Mouse (Mus musculus) embryonic facial prominence, embryonic 13.5 days (tissue): ENCODE results near the gene Aamp. TPM values are rescaled to one million over a fixed set of nuclear protein-coding genes. Genes with fewer than 3 reads are reported as not detected.

Experiments used
- ATAC-seq: fragments of 200-750 bp; cut with Nextera tagmentation; 2 replicates; pipeline ENCODE4 v1.8.0; 2017; ENCODE audit warnings: low read depth; ENCODE audit not compliant: insufficient number of reproducible peaks, insufficient read depth, low FRiP score, low TSS enrichment
- H3K27ac ChIP-seq: fragments of 300-500 bp; sonication (generic); 2 replicates; pipeline ENCODE4 v1.5.1; 2015; ENCODE audit warnings: moderate library complexity, mild to moderate bottlenecking, inconsistent platforms
- H3K27me3 ChIP-seq: fragments of 300-500 bp; sonication (generic); 2 replicates; pipeline ENCODE4 v1.6.1; 2015; ENCODE audit warnings: mild to moderate bottlenecking, inconsistent platforms
- H3K36me3 ChIP-seq: fragments of 300-500 bp; sonication (generic); 2 replicates; pipeline ENCODE4 v1.6.1; 2015; ENCODE audit warnings: mild to moderate bottlenecking, inconsistent platforms
- H3K4me1 ChIP-seq: fragments of 300-500 bp; sonication (generic); 2 replicates; pipeline ENCODE4 v1.6.1; 2015; ENCODE audit warnings: inconsistent platforms
- H3K4me2 ChIP-seq: fragments of 300-500 bp; sonication (generic); 2 replicates; pipeline ENCODE4 v1.6.1; 2015; ENCODE audit warnings: moderate library complexity, mild to moderate bottlenecking, inconsistent platforms
- H3K4me3 ChIP-seq: fragments of 300-500 bp; sonication (generic); 2 replicates; pipeline ENCODE4 v1.5.1; 2015; ENCODE audit warnings: mild to moderate bottlenecking, inconsistent platforms
- H3K9ac ChIP-seq: fragments of 300-500 bp; sonication (generic); 2 replicates; pipeline ENCODE4 v1.6.1; 2015; ENCODE audit warnings: mild to moderate bottlenecking, inconsistent platforms
- H3K9me3 ChIP-seq: fragments of 300-500 bp; sonication (generic); 2 replicates; pipeline ENCODE4 v1.6.1; 2016; ENCODE audit warnings: inconsistent platforms
- WGBS: fragments of 180-500 bp; shearing (Covaris S2); methylation state at CpG from one replicate; pipeline ENCODE4 v1.1.7; 2015; ENCODE audit warnings: mixed read lengths; 5-methylcytosine and 5-hydroxymethylcytosine counted together
- polyA plus RNA-seq: library from polyadenylated mRNA; unstranded; fragments of >200 nt; fragmentation: Nextera tagmentation; extraction: Ambion mirVana; gene quantifications from 2 replicates; pipeline ENCODE4 v1.2.1, GENCODE M21; 2015

Aamp gene
- polyA plus RNA-seq, 1 experiment from 2014 or later: 224 TPM

DNA sequence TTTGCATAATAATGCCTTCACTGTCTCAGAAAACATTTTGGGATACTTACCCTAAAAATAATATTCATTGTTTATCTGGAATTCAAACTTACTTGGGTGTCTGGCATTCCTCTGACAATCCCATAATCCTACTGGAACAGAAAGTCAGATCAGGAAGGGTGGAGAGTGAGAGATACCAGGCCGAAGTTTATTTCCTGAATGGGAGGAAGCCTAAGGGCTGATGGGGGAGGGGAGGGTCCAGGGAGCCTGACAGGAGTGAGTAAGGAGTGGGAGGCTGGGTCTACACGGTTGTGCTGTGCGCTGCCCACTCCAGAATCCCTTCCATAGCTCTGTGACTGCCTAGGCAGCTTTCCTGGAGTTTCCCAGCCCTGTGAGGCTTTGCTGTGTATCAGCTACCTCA is 25.2 kb upstream of the Aamp start:
- ATAC-seq: no peak
- H3K9ac ChIP-seq: peak overlapping the region; percentile 47; the same call in 1 of the 2 replicates
- no peak overlapping the region for H3K4me3 ChIP-seq
- no peaks in the 10 kb centered on the region for H3K36me3 ChIP-seq
- H3K9me3 ChIP-seq: no peaks in the 10 kb centered on the region
- 23% methylated on average over 3 of the region's 3 CpGs for WGBS
- H3K27ac ChIP-seq: no peak overlapping the region
- H3K27me3 ChIP-seq: no peaks in the 10 kb centered on the region
- no peak overlapping the region for H3K4me2 ChIP-seq
- 0 out of 2 replicates have a peak, but pooled peaks cover 4% of the 10 kb centered on the region for H3K4me1 ChIP-seq

- ATAC-seq: no peak
- 65% methylated on average over 10 of the region's 10 CpGs for WGBS
- Histone ChIP-seq H3K4me2 (no peak overlapping the region), H3K9ac (no peak overlapping the region), H3K4me1 (peaks cover 8% of the 10 kb centered on the region; the same call in 1 of the 2 replicates), H3K36me3 (no peaks in the 10 kb centered on the region), H3K27ac (no peak overlapping the region), H3K27me3 (no peaks in the 10 kb centered on the region), H3K9me3 (no peaks in the 10 kb centered on the region), H3K4me3 (no peak overlapping the region)
Measured at GRCm38 (mm10) chr1:74308001-74308964, 23.7 kb upstream of the Aamp start.

DNA sequence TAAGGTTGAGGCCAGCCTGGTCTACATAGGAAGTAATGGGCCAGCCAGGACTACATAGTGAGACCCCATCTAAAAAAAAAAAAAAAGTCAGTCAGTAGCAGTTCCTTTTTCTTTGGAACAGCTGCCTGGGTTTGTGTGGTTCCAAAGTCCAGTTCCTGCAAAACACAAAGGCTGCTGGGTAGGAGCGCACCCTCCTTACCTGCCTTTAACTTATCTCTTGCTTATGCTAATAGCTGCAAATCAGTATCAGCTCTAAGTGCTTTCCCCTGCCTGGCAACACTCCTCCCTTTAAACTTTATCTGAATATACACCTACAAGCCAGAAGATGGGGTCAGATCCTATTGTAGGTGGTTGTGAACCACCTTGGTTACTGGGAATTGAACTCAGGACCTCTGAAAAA is 22.6 kb upstream of the Aamp start:
- WGBS: 94% methylated on average over 1 of the region's 1 CpGs
- H3K36me3 ChIP-seq: no peaks in the 10 kb centered on the region
- no peaks in the 10 kb centered on the region for H3K27me3 ChIP-seq
- ATAC-seq: no peak
- peaks cover 17% of the 10 kb centered on the region for H3K4me1 ChIP-seq
- H3K4me2 ChIP-seq: no peak overlapping the region
- H3K9ac ChIP-seq: no peak overlapping the region
- no peak overlapping the region for H3K27ac ChIP-seq
- no peaks in the 10 kb centered on the region for H3K9me3 ChIP-seq
- no peak overlapping the region for H3K4me3 ChIP-seq

DNA sequence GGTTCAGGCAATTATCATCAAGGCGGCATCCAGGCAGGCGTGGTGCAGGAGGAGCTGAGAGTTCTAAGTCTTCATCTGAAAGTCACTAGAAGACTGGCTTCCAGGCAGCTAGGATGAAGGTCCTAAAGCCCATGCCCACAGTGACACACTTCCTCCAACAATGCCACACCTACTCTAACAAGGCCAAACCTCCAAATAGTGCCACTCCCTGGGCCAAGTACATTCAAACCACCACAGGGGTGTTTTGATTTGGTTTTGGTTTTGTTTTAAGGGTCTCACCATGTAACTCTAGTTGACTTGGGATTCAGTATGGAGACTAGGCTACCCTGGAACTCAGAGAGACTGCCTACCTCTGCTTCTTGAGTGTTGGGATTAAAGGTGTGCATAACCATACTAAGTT is 21.0 kb upstream of the Aamp start, which contains the start of gene Tmbim1:
Tmbim1 (minus strand) TSS at position 101 of the 400 bp plus-strand sequence.
- ATAC-seq: no peak
- Histone ChIP-seq H3K27ac (0 out of 2 replicates have a peak within 1 kb of the TSS, but pooled peaks have one; percentile 86), H3K4me2 (peak within 1 kb of the TSS; percentile 85), H3K27me3 (no peaks in the 10 kb centered on the region), H3K9ac (peak within 1 kb of the TSS; percentile 86; the same call in 1 of the 2 replicates), H3K4me1 (peaks cover 21% of the 10 kb centered on the region), H3K36me3 (no peaks in the 10 kb centered on the region), H3K4me3 (peak within 1 kb of the TSS; percentile 75), H3K9me3 (no peaks in the 10 kb centered on the region)
- 85% methylated on average over 2 of the region's 2 CpGs for WGBS

DNA sequence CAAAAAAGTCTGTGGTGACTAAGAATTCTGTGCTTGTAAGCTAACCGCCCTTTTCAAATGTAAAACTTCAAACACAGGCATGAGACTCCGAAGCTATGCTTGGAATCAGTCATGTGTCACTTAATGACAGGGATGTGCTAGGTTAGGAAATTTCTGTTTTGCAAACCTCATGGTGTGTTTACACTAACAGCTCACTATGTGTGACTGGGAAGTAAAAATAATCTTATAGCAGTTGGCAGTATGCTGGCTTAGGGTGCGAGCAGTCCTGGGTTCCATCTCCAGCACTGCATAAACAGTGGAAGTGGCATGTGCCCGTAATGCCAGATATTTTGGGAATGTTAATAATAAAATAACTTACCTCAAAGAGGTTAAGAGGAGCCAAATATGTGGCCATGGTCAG is 20.4 kb upstream of the Aamp start:
- Histone ChIP-seq H3K4me2 (no peak overlapping the region), H3K4me1 (peaks cover 20% of the 10 kb centered on the region), H3K4me3 (no peak overlapping the region), H3K27ac (no peak overlapping the region), H3K9ac (no peak overlapping the region), H3K27me3 (no peaks in the 10 kb centered on the region), H3K9me3 (no peaks in the 10 kb centered on the region), H3K36me3 (no peaks in the 10 kb centered on the region)
- 65% methylated on average over 4 of the region's 4 CpGs for WGBS
- no peak for ATAC-seq

- 5% methylated on average over 12 of the region's 12 CpGs for WGBS
- Histone ChIP-seq H3K9me3 (no peaks in the 10 kb centered on the region), H3K27ac (peak overlapping the region; percentile 86), H3K36me3 (no peaks in the 10 kb centered on the region), H3K27me3 (no peaks in the 10 kb centered on the region), H3K4me2 (peak overlapping the region; percentile 85), H3K4me1 (peaks cover 21% of the 10 kb centered on the region), H3K9ac (peak overlapping the region; percentile 86), H3K4me3 (peak overlapping the region; percentile 75)
- ATAC-seq: no peak
Measured at GRCm38 (mm10) chr1:74304339-74304790, 19.8 kb upstream of the Aamp start.

DNA sequence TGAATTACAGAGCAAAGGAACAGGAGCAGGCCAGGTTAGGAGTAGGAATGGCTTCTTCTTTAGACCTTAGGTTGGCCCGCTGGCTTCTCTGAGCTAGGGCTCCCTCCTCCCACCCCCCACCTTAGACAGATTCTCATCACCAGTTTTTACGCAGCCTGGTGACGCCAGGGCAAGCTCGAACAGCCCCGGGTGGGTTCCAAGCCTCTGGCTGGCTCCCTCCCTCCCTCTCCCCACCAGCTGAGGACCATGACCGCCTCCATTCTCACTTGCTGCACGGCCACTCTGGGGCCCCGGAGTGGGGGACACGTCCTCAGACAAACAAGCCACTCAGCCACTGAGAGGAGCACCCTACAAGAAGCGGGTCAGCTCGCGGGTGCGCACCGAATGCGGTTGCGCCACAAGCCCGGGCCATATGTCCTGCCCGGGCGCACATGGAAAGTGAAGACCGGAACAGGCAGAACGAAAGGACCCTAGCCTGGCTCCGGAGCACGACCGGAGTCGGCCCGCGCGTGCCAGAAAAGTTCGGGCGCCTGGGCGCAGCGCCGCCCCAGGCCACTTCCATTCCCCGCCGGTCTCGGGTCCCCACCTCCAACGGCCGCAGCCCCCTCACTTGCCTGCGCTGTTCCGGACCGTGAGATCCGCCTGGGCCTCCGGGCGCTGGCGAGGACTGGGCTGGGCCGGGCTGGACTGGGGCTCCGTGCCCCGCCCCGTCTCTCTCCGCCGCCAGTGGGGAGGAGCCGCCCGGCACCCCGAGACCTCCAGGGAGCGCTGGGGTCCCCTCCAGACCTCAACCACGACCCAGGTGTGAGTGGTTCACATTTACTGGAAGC is 19.2 kb upstream of the Aamp start:
- Histone ChIP-seq H3K9me3 (no peaks in the 10 kb centered on the region), H3K4me2 (peak overlapping the region; percentile 85), H3K27me3 (no peaks in the 10 kb centered on the region), H3K4me3 (peak overlapping the region; percentile 75), H3K27ac (peak overlapping the region; percentile 86), H3K36me3 (no peaks in the 10 kb centered on the region), H3K4me1 (peaks cover 28% of the 10 kb centered on the region), H3K9ac (peak overlapping the region; percentile 86)
- ATAC-seq: peak; percentile 72
- WGBS: under 1% methylated on average over 56 of the region's 56 CpGs

- no peaks in the 10 kb centered on the region for H3K27me3 ChIP-seq
- no peak for ATAC-seq
- no peaks in the 10 kb centered on the region for H3K36me3 ChIP-seq
- H3K27ac ChIP-seq: no peak overlapping the region
- WGBS: 83% methylated on average over 2 of the region's 2 CpGs
- peaks cover 29% of the 10 kb centered on the region for H3K4me1 ChIP-seq
- 0 out of 2 replicates have a peak overlapping the region, but pooled peaks have one; percentile 16 for H3K9ac ChIP-seq
- H3K4me2 ChIP-seq: peak overlapping the region; percentile 85
- H3K9me3 ChIP-seq: no peaks in the 10 kb centered on the region
- peak overlapping the region; percentile 75 for H3K4me3 ChIP-seq
Measured at GRCm38 (mm10) chr1:74302835-74303234, 18.3 kb upstream of the Aamp start.

DNA sequence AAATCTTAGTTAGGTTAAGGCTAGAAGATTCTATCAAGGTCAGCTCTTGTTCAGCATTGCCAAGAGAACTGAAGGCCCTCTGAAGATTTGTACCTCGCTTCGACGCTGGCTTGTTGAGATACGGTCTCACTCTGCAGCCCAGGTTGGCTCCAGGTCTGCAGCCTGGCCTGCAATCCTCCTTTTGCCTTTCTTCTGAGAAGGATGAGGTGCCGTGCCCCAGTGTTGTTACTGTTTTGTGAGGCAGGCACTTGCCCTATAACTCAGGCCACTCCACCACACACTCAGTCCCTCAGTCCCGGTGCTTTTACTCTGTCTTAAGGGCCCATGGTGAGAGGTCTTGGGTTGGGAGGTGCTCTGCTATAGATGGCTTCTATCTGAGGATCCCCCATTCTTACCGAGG is 17.7 kb upstream of the Aamp start:
- Histone ChIP-seq H3K4me1 (peaks cover 32% of the 10 kb centered on the region), H3K4me3 (no peak overlapping the region)
- no peak for ATAC-seq

DNA sequence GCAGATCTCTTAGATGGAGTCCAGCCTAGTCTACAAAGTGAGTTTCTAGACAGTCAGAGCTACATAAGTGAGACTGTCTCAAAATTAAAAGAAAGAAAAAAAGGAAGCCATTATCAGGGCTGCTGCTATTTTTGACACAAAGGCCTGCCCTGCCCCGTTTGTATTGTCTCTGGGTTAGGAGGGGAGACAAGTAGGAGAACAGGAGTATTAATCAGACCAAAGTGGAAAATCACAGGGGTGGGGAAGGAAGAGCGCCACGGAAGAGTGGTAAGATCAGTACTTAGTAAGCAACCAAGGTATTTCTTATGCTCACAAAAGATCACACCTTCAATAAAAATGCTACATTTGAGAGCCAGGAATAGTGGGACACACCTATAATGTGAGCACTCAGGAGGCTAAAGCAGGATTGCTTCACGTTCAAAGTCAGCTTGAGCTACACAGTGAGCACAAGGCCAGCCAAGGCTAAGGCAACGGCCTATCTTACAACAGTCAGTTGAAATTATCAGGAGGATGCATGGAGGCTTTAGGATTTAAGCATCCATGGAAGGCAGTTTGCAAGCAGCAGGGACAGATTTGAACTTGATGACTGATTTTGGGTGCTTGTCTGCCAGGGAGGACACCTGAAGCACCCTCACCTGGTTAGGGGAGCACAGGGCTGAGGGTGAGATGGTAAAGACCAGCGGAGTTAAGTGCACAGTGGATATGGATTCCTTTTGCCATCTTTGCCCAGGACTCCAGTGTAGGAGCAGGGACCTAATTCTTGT is 16.0 kb upstream of the Aamp start:
- Histone ChIP-seq H3K4me1 (peaks cover 49% of the 10 kb centered on the region), H3K4me3 (no peak overlapping the region), H3K4me2 (no peak overlapping the region), H3K9me3 (no peaks in the 10 kb centered on the region), H3K27ac (no peak overlapping the region), H3K36me3 (no peaks in the 10 kb centered on the region), H3K9ac (no peak overlapping the region), H3K27me3 (no peaks in the 10 kb centered on the region)
- 80% methylated on average over 6 of the region's 6 CpGs for WGBS
- no peak for ATAC-seq

More for the DNA sequence above, 17.7 kb upstream of the Aamp start:
- no peaks in the 10 kb centered on the region for H3K27me3 ChIP-seq
- H3K4me2 ChIP-seq: peak overlapping the region; percentile 85
- WGBS: 92% methylated on average over 7 of the region's 7 CpGs
- H3K27ac ChIP-seq: no peak overlapping the region
- H3K9ac ChIP-seq: no peak overlapping the region
- no peaks in the 10 kb centered on the region for H3K36me3 ChIP-seq
- H3K9me3 ChIP-seq: no peaks in the 10 kb centered on the region

GRCm38 (mm10) chr1:74298996-74299395 is 14.5 kb upstream of the Aamp start:
- no peak overlapping the region for H3K4me2 ChIP-seq
- peaks cover 4% of the 10 kb centered on the region for H3K36me3 ChIP-seq
- no peaks in the 10 kb centered on the region for H3K9me3 ChIP-seq
- no peak overlapping the region for H3K27ac ChIP-seq
- WGBS: 70% methylated on average over 5 of the region's 5 CpGs
- H3K9ac ChIP-seq: peak overlapping the region; percentile 21; the same call in 1 of the 2 replicates
- H3K27me3 ChIP-seq: no peaks in the 10 kb centered on the region
- no peak overlapping the region for H3K4me3 ChIP-seq
- no peak for ATAC-seq
- peaks cover 54% of the 10 kb centered on the region for H3K4me1 ChIP-seq
